Mouse (Mus musculus) heart, embryonic 10.5 days (tissue): ENCODE measurements around the gene Ttc7b. TPM values are rescaled to one million over a fixed set of nuclear protein-coding genes. Genes with fewer than 3 reads are reported as not detected.

Experiments
- DNase-seq: peaks from one replicate; pipeline ENCODE4 v3.0.0-alpha.2; 2017; ENCODE audit warnings: low spot score
- H3K27ac ChIP-seq: fragments of 300-500 bp; sonication (generic); 2 replicates; pipeline ENCODE4 v1.5.1; 2016; ENCODE audit warnings: mild to moderate bottlenecking
- H3K27me3 ChIP-seq: fragments of 300-500 bp; sonication (generic); 2 replicates; pipeline ENCODE4 v1.6.1; 2016; ENCODE audit warnings: mild to moderate bottlenecking; ENCODE audit not compliant: poor library complexity, insufficient read depth, severe bottlenecking
- H3K36me3 ChIP-seq: fragments of 300-500 bp; sonication (generic); 2 replicates; pipeline ENCODE4 v1.6.1; 2016; ENCODE audit warnings: mild to moderate bottlenecking, moderate library complexity
- H3K4me1 ChIP-seq: fragments of 300-500 bp; sonication (generic); 2 replicates; pipeline ENCODE4 v1.6.1; 2016; ENCODE audit warnings: mild to moderate bottlenecking
- H3K4me3 ChIP-seq: fragments of 300-500 bp; sonication (generic); 2 replicates; pipeline ENCODE4 v1.5.1; 2016; ENCODE audit warnings: mild to moderate bottlenecking, moderate library complexity
- H3K9me3 ChIP-seq: fragments of 300-500 bp; sonication (generic); 2 replicates; pipeline ENCODE4 v1.6.1; 2016; ENCODE audit warnings: mild to moderate bottlenecking, moderate library complexity
- WGBS: fragments of 180-500 bp; shearing (Covaris S2); methylation state at CpG from one replicate; pipeline ENCODE4 v1.1.7; 2016; 5-methylcytosine and 5-hydroxymethylcytosine counted together
- polyA plus RNA-seq: library from polyadenylated mRNA; unstranded; fragments of >200 nt; fragmentation: Nextera tagmentation; extraction: Ambion mirVana; gene quantifications from 2 replicates; pipeline ENCODE4 v1.2.1, GENCODE M21; 2016

Ttc7b gene
- polyA plus RNA-seq, 1 experiment from 2014 or later, result 5.9 TPM

- Histone ChIP-seq H3K27me3 (no peaks in the 10 kb centered on the region), H3K36me3 (peaks cover 55% of the 10 kb centered on the region), H3K9me3 (no peaks in the 10 kb centered on the region), H3K4me1 (no peaks in the 10 kb centered on the region), H3K27ac (no peak overlapping the region), H3K4me3 (no peak overlapping the region)
- 84% methylated on average over 5 of the region's 5 CpGs for WGBS
- no peak for DNase-seq
These were observed 121.4 kb downstream of the Ttc7b start for GRCm38 (mm10) chr12:100399126-100399727.

GRCm38 (mm10) chr12:100398268-100398943 lies 122.2 kb downstream of the Ttc7b start:
- H3K27me3 ChIP-seq, result no peaks in the 10 kb centered on the region
- no peak overlapping the region for H3K27ac ChIP-seq
- peaks cover 58% of the 10 kb centered on the region for H3K36me3 ChIP-seq

GRCm38 (mm10) chr12:100397432-100398146 lies 123.0 kb downstream of the Ttc7b start:
- DNase-seq, result no peak
- Histone ChIP-seq H3K27ac (no peak overlapping the region), H3K36me3 (peaks cover 50% of the 10 kb centered on the region), H3K4me3 (no peak overlapping the region), H3K9me3 (no peaks in the 10 kb centered on the region), H3K4me1 (no peaks in the 10 kb centered on the region), H3K27me3 (no peaks in the 10 kb centered on the region)
- 90% methylated on average over 15 of the region's 15 CpGs for WGBS

More at GRCm38 (mm10) chr12:100398268-100398943, 122.2 kb downstream of the Ttc7b start:
- Histone ChIP-seq H3K9me3 (no peaks in the 10 kb centered on the region), H3K4me3 (no peak overlapping the region), H3K4me1 (no peaks in the 10 kb centered on the region)
- 82% methylated on average over 8 of the region's 8 CpGs for WGBS
- DNase-seq, result no peak

- WGBS, result 85% methylated on average over 2 of the region's 2 CpGs
- no peak for DNase-seq
- H3K9me3 ChIP-seq, result no peaks in the 10 kb centered on the region
These were observed 123.8 kb downstream of the Ttc7b start for GRCm38 (mm10) chr12:100396806-100397205.

GRCm38 (mm10) chr12:100393532-100393931 lies 127.1 kb downstream of the Ttc7b start:
- no peaks in the 10 kb centered on the region for H3K4me1 ChIP-seq
- 70% methylated on average over 3 of the region's 3 CpGs for WGBS
- peaks cover 41% of the 10 kb centered on the region for H3K36me3 ChIP-seq
- H3K4me3 ChIP-seq, result no peak overlapping the region
- DNase-seq, result no peak
- H3K27me3 ChIP-seq, result no peaks in the 10 kb centered on the region
- no peaks in the 10 kb centered on the region for H3K9me3 ChIP-seq
- H3K27ac ChIP-seq, result no peak overlapping the region

More at GRCm38 (mm10) chr12:100396806-100397205, 123.8 kb downstream of the Ttc7b start:
- Histone ChIP-seq H3K4me1 (no peaks in the 10 kb centered on the region), H3K27ac (no peak overlapping the region), H3K36me3 (peaks cover 51% of the 10 kb centered on the region), H3K4me3 (no peak overlapping the region), H3K27me3 (no peaks in the 10 kb centered on the region)

- Histone ChIP-seq H3K27ac (no peak overlapping the region), H3K4me3 (no peak overlapping the region), H3K27me3 (no peaks in the 10 kb centered on the region), H3K9me3 (no peaks in the 10 kb centered on the region), H3K4me1 (no peaks in the 10 kb centered on the region), H3K36me3 (peaks cover 43% of the 10 kb centered on the region)
- WGBS, result 84% methylated on average over 3 of the region's 3 CpGs
- no peak for DNase-seq
These were observed 127.5 kb downstream of the Ttc7b start for GRCm38 (mm10) chr12:100393109-100393508.

GRCm38 (mm10) chr12:100392466-100392865 lies 128.2 kb downstream of the Ttc7b start:
- Histone ChIP-seq H3K4me1 (no peaks in the 10 kb centered on the region), H3K27ac (no peak overlapping the region), H3K9me3 (no peaks in the 10 kb centered on the region), H3K27me3 (no peaks in the 10 kb centered on the region), H3K4me3 (no peak overlapping the region), H3K36me3 (peaks cover 50% of the 10 kb centered on the region)
- DNase-seq, result no peak
- 92% methylated on average over 5 of the region's 5 CpGs for WGBS

- H3K9me3 ChIP-seq, result no peaks in the 10 kb centered on the region
- H3K4me1 ChIP-seq, result no peaks in the 10 kb centered on the region
- no peak overlapping the region for H3K4me3 ChIP-seq
- 74% methylated on average over 9 of the region's 9 CpGs for WGBS
- no peak overlapping the region for H3K27ac ChIP-seq
- H3K36me3 ChIP-seq, result peaks cover 55% of the 10 kb centered on the region
- DNase-seq, result no peak
- H3K27me3 ChIP-seq, result no peaks in the 10 kb centered on the region
These were observed 128.7 kb downstream of the Ttc7b start for GRCm38 (mm10) chr12:100391890-100392289.

- H3K9me3 ChIP-seq, result no peaks in the 10 kb centered on the region
- no peak overlapping the region for H3K4me3 ChIP-seq
- WGBS, result 82% methylated on average over 12 of the region's 12 CpGs
- H3K4me1 ChIP-seq, result 0 out of 2 replicates have a peak, but pooled peaks cover 10% of the 10 kb centered on the region
- H3K27me3 ChIP-seq, result no peaks in the 10 kb centered on the region
- no peak overlapping the region for H3K27ac ChIP-seq
- DNase-seq, result no peak
- H3K36me3 ChIP-seq, result peaks cover 61% of the 10 kb centered on the region
These were observed 130.5 kb downstream of the Ttc7b start for GRCm38 (mm10) chr12:100389878-100390710.

- WGBS, result 82% methylated on average over 3 of the region's 3 CpGs
- no peak for DNase-seq
- peaks cover 61% of the 10 kb centered on the region for H3K36me3 ChIP-seq
These were observed 134.4 kb downstream of the Ttc7b start for GRCm38 (mm10) chr12:100386259-100386658.

GRCm38 (mm10) chr12:100382526-100382925 lies 138.1 kb downstream of the Ttc7b start:
- no peak for DNase-seq
- H3K27me3 ChIP-seq, result no peaks in the 10 kb centered on the region
- no peak overlapping the region for H3K4me3 ChIP-seq
- H3K36me3 ChIP-seq, result peaks cover 44% of the 10 kb centered on the region
- no peaks in the 10 kb centered on the region for H3K9me3 ChIP-seq
- H3K27ac ChIP-seq, result no peak overlapping the region
- H3K4me1 ChIP-seq, result 0 out of 2 replicates have a peak, but pooled peaks cover 10% of the 10 kb centered on the region

More at GRCm38 (mm10) chr12:100386259-100386658, 134.4 kb downstream of the Ttc7b start:
- Histone ChIP-seq H3K27ac (no peak overlapping the region), H3K4me3 (no peak overlapping the region), H3K9me3 (no peaks in the 10 kb centered on the region), H3K4me1 (0 out of 2 replicates have a peak, but pooled peaks cover 10% of the 10 kb centered on the region), H3K27me3 (no peaks in the 10 kb centered on the region)

- peaks cover 38% of the 10 kb centered on the region for H3K36me3 ChIP-seq
- H3K9me3 ChIP-seq, result no peaks in the 10 kb centered on the region
- no peak for DNase-seq
- H3K27me3 ChIP-seq, result no peaks in the 10 kb centered on the region
- 86% methylated on average over 6 of the region's 6 CpGs for WGBS
- H3K4me1 ChIP-seq, result 0 out of 2 replicates have a peak, but pooled peaks cover 10% of the 10 kb centered on the region
- H3K4me3 ChIP-seq, result no peak overlapping the region
- H3K27ac ChIP-seq, result no peak overlapping the region
These were observed 138.7 kb downstream of the Ttc7b start for GRCm38 (mm10) chr12:100381941-100382340.
